Mouse (Mus musculus): Measurements from ENCODE around the gene Gucd1. TPM values are rescaled to one million over a fixed set of nuclear protein-coding genes. Genes with fewer than 3 reads are reported as not detected.
"Not testable (repeated sequence)": the region's sequence is repeated elsewhere in the genome, so short reads cannot be mapped to it uniquely, and the experiment has no call there.

Gucd1 gene
- total and polyA plus RNA-seq, 2 experiments = 115 to 166 TPM

DNA sequence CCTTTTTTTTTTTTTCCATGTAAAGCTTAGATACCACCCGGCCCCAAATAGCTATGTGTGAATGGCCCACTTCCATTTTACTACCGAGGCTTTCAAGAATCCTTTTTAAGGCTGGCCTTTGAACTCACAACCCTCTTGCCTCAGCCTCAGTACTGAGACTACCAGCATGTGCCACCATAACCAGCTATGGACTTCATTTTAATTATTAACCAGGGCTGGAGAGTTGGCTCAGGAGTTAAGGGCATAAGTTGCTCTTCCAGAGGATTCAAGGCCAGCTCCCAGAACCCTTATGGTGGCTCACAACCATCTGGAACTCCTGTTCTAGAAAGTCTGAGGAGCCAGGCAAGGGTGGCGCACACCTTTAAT is 12.7 kb downstream of the Gucd1 start:
- Histone ChIP-seq H3K79me2 (ENCODE audit: control insufficient read depth, insufficient read depth, low read length) (no peaks in the 10 kb centered on the region), H3K4me3 (ENCODE audit: insufficient read depth, low read depth, low read length) (no peak overlapping the region), H3K4me1 (ENCODE audit: control insufficient read depth, insufficient read depth, low read length) (peaks cover 31% of the 10 kb centered on the region), H3K9ac (ENCODE audit: low read depth, low read length) (peak overlapping the region; percentile 29), H3K27ac (replicated peaks; ENCODE audit: insufficient read depth, low read depth, low read length) (peak overlapping the region; percentile 98), H3K27me3 (ENCODE audit: control insufficient read depth, insufficient read depth, low read length) (no peaks in the 10 kb centered on the region), H3K36me3 (ENCODE audit: control insufficient read depth, insufficient read depth, low read length) (peaks cover 38% of the 10 kb centered on the region)
- peak; percentile 98 for DNase-seq (ENCODE audit: extremely low read depth, low read depth, low spot score)
- 15% methylated on average over 3 of the region's 3 CpGs for WGBS
- TF ChIP-seq CTCF (IDR thresholded peaks at IDR 0.05; ENCODE audit: low read depth, low read length) (no peak), POLR2A (IDR thresholded peaks at IDR 0.05; ENCODE audit: extremely low read depth, insufficient read depth, low read length) (no peak)

DNA sequence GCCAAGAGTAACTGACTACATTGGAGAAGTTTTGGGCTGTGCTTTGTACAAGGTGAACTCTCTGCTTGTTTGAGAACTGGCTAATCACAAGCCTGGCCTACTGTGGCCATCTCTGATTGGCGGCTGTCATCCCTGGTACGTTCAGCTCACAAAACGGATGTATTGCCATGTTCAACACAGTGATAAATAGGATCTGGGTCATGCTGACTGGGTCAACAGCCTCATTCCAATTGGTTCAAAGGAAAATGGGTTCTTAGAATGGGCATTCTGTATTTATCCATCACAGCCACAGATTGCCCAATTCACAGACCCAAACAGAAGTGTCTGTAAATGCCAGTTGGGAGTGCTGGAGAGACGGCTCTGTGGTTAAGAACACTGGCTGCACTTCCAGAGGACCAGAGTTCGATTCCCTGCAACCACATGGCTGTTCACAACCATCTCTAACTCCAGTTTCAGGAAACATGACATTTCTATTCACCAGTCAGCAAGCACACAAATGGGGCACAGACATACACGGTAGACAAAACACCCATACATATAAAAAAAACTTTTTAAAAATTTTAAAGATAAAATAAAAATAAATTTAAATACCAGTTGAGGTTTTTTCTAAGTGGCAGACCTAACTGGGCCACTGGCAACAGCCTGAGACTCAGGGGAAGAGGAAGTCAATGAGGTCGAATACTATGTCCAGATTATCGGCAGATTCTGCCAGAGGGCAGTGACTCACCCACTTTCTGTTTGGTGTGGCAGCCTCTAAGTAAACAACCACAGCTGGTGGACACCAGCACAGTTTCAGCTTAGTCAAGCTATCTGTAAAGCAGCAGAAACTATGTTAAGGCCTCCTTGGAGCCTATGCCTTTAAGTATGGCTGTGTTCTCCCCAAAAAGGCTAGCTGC is 13.3 kb downstream of the Gucd1 start:
- peak overlapping the region; percentile 29 for H3K9ac ChIP-seq (ENCODE audit: low read depth, low read length)
- WGBS = 20% methylated on average over 8 of the region's 8 CpGs
- no peaks in the 10 kb centered on the region for H3K27me3 ChIP-seq (ENCODE audit: control insufficient read depth, insufficient read depth, low read length)
- DNase-seq (ENCODE audit: extremely low read depth, low read depth, low spot score) = peak; percentile 99
- peaks cover 29% of the 10 kb centered on the region for H3K4me1 ChIP-seq (ENCODE audit: control insufficient read depth, insufficient read depth, low read length)
- H3K4me3 ChIP-seq (ENCODE audit: insufficient read depth, low read depth, low read length) = no peak overlapping the region
- peaks cover 32% of the 10 kb centered on the region for H3K36me3 ChIP-seq (ENCODE audit: control insufficient read depth, insufficient read depth, low read length)
- H3K79me2 ChIP-seq (ENCODE audit: control insufficient read depth, insufficient read depth, low read length) = no peaks in the 10 kb centered on the region
- TF ChIP-seq POLR2A (IDR thresholded peaks at IDR 0.05; ENCODE audit: extremely low read depth, insufficient read depth, low read length) = no peak
- TF ChIP-seq CTCF (IDR thresholded peaks at IDR 0.05; ENCODE audit: low read depth, low read length) = no peak
- H3K27ac ChIP-seq (replicated peaks; ENCODE audit: insufficient read depth, low read depth, low read length) = peak overlapping the region; percentile 98

DNA sequence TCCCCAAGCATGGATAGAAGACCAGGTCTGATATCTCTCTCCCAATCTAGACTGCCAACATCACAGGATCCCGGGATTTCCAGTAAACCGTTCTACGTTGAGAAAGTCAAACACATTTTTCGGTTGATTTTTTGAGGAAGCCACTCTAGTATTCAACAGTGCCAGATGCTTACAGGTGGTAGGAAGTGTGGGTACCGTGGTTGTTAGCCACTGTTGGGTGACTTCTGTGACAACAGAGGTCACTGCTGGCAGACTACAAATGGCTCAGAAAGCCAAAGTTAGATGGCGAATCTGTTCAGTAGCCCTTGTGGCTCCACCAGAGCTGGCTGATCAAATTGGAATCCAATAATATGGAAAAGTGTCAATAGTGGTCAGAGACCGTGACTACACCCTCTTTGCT is 14.1 kb downstream of the Gucd1 start:
- Histone ChIP-seq H3K4me1 (ENCODE audit: control insufficient read depth, insufficient read depth, low read length) (peaks cover 30% of the 10 kb centered on the region), H3K36me3 (ENCODE audit: control insufficient read depth, insufficient read depth, low read length) (peaks cover 24% of the 10 kb centered on the region), H3K4me3 (ENCODE audit: insufficient read depth, low read depth, low read length) (no peak overlapping the region), H3K27me3 (ENCODE audit: control insufficient read depth, insufficient read depth, low read length) (no peaks in the 10 kb centered on the region), H3K79me2 (ENCODE audit: control insufficient read depth, insufficient read depth, low read length) (no peaks in the 10 kb centered on the region), H3K27ac (replicated peaks; ENCODE audit: insufficient read depth, low read depth, low read length) (peak overlapping the region; percentile 98), H3K9ac (ENCODE audit: low read depth, low read length) (no peak overlapping the region)
- TF ChIP-seq POLR2A (IDR thresholded peaks at IDR 0.05; ENCODE audit: extremely low read depth, insufficient read depth, low read length) = no peak
- TF ChIP-seq CTCF (IDR thresholded peaks at IDR 0.05; ENCODE audit: low read depth, low read length) = no peak
- 26% methylated on average over 7 of the region's 7 CpGs for WGBS
- no peak for DNase-seq (ENCODE audit: extremely low read depth, low read depth, low spot score)

- Histone ChIP-seq H3K36me3 (ENCODE audit: control insufficient read depth, insufficient read depth, low read length) (peaks cover 5% of the 10 kb centered on the region), H3K27me3 (ENCODE audit: control insufficient read depth, insufficient read depth, low read length) (no peaks in the 10 kb centered on the region), H3K4me3 (ENCODE audit: insufficient read depth, low read depth, low read length) (no peak overlapping the region), H3K4me1 (ENCODE audit: control insufficient read depth, insufficient read depth, low read length) (peaks cover 27% of the 10 kb centered on the region), H3K9ac (ENCODE audit: low read depth, low read length) (no peak overlapping the region), H3K79me2 (ENCODE audit: control insufficient read depth, insufficient read depth, low read length) (no peaks in the 10 kb centered on the region), H3K27ac (replicated peaks; ENCODE audit: insufficient read depth, low read depth, low read length) (peak overlapping the region; percentile 96)
- 21% methylated on average over 1 of the region's 1 CpGs for WGBS
- DNase-seq (ENCODE audit: extremely low read depth, low read depth, low spot score) = peak; percentile 99
- TF ChIP-seq CTCF (IDR thresholded peaks at IDR 0.05; ENCODE audit: low read depth, low read length) (no peak), POLR2A (IDR thresholded peaks at IDR 0.05; ENCODE audit: extremely low read depth, insufficient read depth, low read length) (no peak)
Observed at GRCm38 (mm10) chr10:75501641-75502040, 16.1 kb downstream of the Gucd1 start.

DNA sequence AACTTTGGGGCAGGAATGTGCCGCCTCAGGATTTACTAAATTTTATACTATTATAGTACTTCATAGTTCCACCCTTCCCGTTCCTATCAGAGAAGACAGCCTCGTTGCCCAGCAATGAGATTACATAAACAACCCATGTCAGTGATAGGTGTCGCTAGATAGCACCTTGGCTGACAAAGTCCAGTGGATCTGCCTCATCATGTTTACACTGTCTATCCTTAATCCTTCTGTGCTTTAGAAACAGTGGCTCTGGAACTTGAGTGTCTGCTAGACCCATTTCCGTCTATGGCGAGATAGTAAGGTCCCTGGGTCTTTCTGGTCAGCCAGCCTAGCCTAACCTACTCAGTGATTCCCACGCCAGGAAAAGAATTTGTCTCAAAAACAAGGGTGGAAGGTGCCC is 17.4 kb downstream of the Gucd1 start:
- Histone ChIP-seq H3K27me3 (ENCODE audit: control insufficient read depth, insufficient read depth, low read length) (no peaks in the 10 kb centered on the region), H3K4me3 (ENCODE audit: insufficient read depth, low read depth, low read length) (no peak overlapping the region), H3K9ac (ENCODE audit: low read depth, low read length) (peak overlapping the region; percentile 13; the same call in 1 of the 2 replicates), H3K79me2 (ENCODE audit: control insufficient read depth, insufficient read depth, low read length) (no peaks in the 10 kb centered on the region), H3K27ac (replicated peaks; ENCODE audit: insufficient read depth, low read depth, low read length) (peak overlapping the region; percentile 87), H3K36me3 (ENCODE audit: control insufficient read depth, insufficient read depth, low read length) (peaks cover 4% of the 10 kb centered on the region; the same call in 1 of the 2 replicates), H3K4me1 (ENCODE audit: control insufficient read depth, insufficient read depth, low read length) (peaks cover 26% of the 10 kb centered on the region)
- 19% methylated on average over 7 of the region's 7 CpGs for WGBS
- peak; percentile 90 for DNase-seq (ENCODE audit: extremely low read depth, low read depth, low spot score)
- no peak for TF ChIP-seq POLR2A (IDR thresholded peaks at IDR 0.05; ENCODE audit: extremely low read depth, insufficient read depth, low read length)
- TF ChIP-seq CTCF (IDR thresholded peaks at IDR 0.05; ENCODE audit: low read depth, low read length) = no peak

GRCm38 (mm10) chr10:75499791-75500190 is 18.0 kb downstream of the Gucd1 start:
- WGBS = 55% methylated on average over 3 of the region's 3 CpGs
- Histone ChIP-seq H3K4me1 (ENCODE audit: control insufficient read depth, insufficient read depth, low read length) (peaks cover 30% of the 10 kb centered on the region), H3K27ac (replicated peaks; ENCODE audit: insufficient read depth, low read depth, low read length) (peak overlapping the region; percentile 58), H3K27me3 (ENCODE audit: control insufficient read depth, insufficient read depth, low read length) (no peaks in the 10 kb centered on the region), H3K36me3 (ENCODE audit: control insufficient read depth, insufficient read depth, low read length) (peaks cover 4% of the 10 kb centered on the region; the same call in 1 of the 2 replicates), H3K4me3 (ENCODE audit: insufficient read depth, low read depth, low read length) (no peak overlapping the region), H3K79me2 (ENCODE audit: control insufficient read depth, insufficient read depth, low read length) (no peaks in the 10 kb centered on the region), H3K9ac (ENCODE audit: low read depth, low read length) (peak overlapping the region; percentile 32)
- no peak for DNase-seq (ENCODE audit: extremely low read depth, low read depth, low spot score)
- TF ChIP-seq POLR2A (IDR thresholded peaks at IDR 0.05; ENCODE audit: extremely low read depth, insufficient read depth, low read length) = no peak
- TF ChIP-seq CTCF (IDR thresholded peaks at IDR 0.05; ENCODE audit: low read depth, low read length) = no peak

DNA sequence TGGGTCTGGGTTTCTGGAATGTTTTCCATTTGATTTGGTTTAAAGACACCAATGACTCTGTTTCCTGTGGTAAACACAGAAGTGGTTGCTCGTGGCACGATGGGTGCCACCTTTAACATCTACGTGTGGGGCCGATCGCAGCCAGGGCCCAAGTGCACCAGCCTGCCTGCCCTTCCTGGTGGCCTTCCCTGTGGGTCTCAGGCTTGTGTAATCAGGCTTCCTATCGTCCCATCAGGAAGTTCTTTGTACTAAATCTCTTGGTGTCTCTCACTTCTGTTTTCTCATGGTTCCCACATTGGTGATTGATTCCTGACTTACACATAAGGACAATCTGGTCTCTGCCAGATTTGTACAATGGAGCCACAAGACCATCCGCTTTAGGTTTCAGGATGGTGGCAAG is 18.6 kb downstream of the Gucd1 start:
- DNase-seq (ENCODE audit: extremely low read depth, low read depth, low spot score); H3K9ac ChIP-seq (ENCODE audit: low read depth, low read length); H3K27ac ChIP-seq (replicated peaks; ENCODE audit: insufficient read depth, low read depth, low read length); H3K27me3 ChIP-seq (ENCODE audit: control insufficient read depth, insufficient read depth, low read length); H3K79me2 ChIP-seq (ENCODE audit: control insufficient read depth, insufficient read depth, low read length); H3K4me3 ChIP-seq (ENCODE audit: insufficient read depth, low read depth, low read length); H3K36me3 ChIP-seq (ENCODE audit: control insufficient read depth, insufficient read depth, low read length): not testable (repeated sequence)
- WGBS = 86% methylated on average over 7 of the region's 7 CpGs
- peaks cover 29% of the 10 kb centered on the region for H3K4me1 ChIP-seq (ENCODE audit: control insufficient read depth, insufficient read depth, low read length)

Data from liver, adult 2 months (tissue).